Mouse (Mus musculus) heart, embryonic 16.5 days (tissue): ENCODE results near the gene Lurap1l. TPM values are rescaled to one million over a fixed set of nuclear protein-coding genes. Genes with fewer than 3 reads are reported as not detected.

Source experiments
- ATAC-seq: fragments of 200-750 bp; cut with Nextera tagmentation; replicated peaks from 2 replicates; pipeline ENCODE4 v1.8.0; 2017; ENCODE audit warnings: moderate number of reproducible peaks; ENCODE audit not compliant: insufficient read depth, low FRiP score; ENCODE audit errors: extremely low read depth
- H3K27ac ChIP-seq: fragments of 300-500 bp; sonication (generic); 2 replicates; pipeline ENCODE4 v1.5.1; 2014; ENCODE audit warnings: mild to moderate bottlenecking, low read length, control low read depth, moderate library complexity
- H3K27me3 ChIP-seq: fragments of 300-500 bp; sonication (generic); 2 replicates; pipeline ENCODE4 v1.6.1; 2014; ENCODE audit warnings: low read length, mixed read lengths; ENCODE audit not compliant: control insufficient read depth, insufficient read depth
- H3K36me3 ChIP-seq: fragments of 300-500 bp; sonication (generic); 2 replicates; pipeline ENCODE4 v1.6.1; 2014; ENCODE audit not compliant: control insufficient read depth, insufficient read depth
- H3K4me1 ChIP-seq: fragments of 300-500 bp; sonication (generic); 2 replicates; pipeline ENCODE4 v1.6.1; 2014; ENCODE audit warnings: low read length, mixed read lengths; ENCODE audit not compliant: control insufficient read depth, insufficient read depth
- H3K4me2 ChIP-seq: fragments of 300-500 bp; sonication (generic); 2 replicates; pipeline ENCODE4 v1.6.1; 2014; ENCODE audit warnings: low read depth, mild to moderate bottlenecking, control low read depth, low read length
- H3K4me3 ChIP-seq: fragments of 300-500 bp; sonication (generic); 2 replicates; pipeline ENCODE4 v1.5.1; 2014; ENCODE audit warnings: mild to moderate bottlenecking, control low read depth, low read length
- H3K9ac ChIP-seq: fragments of 300-500 bp; sonication (generic); 2 replicates; pipeline ENCODE4 v1.6.1; 2014; ENCODE audit warnings: low read length, control low read depth
- H3K9me3 ChIP-seq: fragments of 300-500 bp; sonication (generic); replicated peaks from 2 replicates; pipeline ENCODE4 v1.6.1; 2016; ENCODE audit warnings: low read length; ENCODE audit not compliant: control insufficient read depth
- WGBS: fragments of 180-500 bp; shearing (Covaris S2); extraction: QIAGEN DNeasy Blood & Tissue Kit; methylation state at CpG from one replicate; pipeline ENCODE4 v1.1.7; 2014; 5-methylcytosine and 5-hydroxymethylcytosine counted together
- polyA plus RNA-seq: library from polyadenylated mRNA; unstranded; fragments of >200 nt; fragmentation: Nextera tagmentation; extraction: Ambion mirVana; gene quantifications from 2 replicates; pipeline ENCODE4 v1.2.1, GENCODE M21; 2015

The Lurap1l gene
- polyA plus RNA-seq, 1 experiment from 2014 or later = 2.9 TPM

GRCm38 (mm10) chr4:80922654-80923053 lies 12.2 kb downstream of the Lurap1l start:
- no peak for ATAC-seq
- no peaks in the 10 kb centered on the region for H3K4me1 ChIP-seq
- H3K9ac ChIP-seq = no peak overlapping the region
- 79% methylated on average over 2 of the region's 2 CpGs for WGBS
- no peaks in the 10 kb centered on the region for H3K9me3 ChIP-seq
- H3K4me3 ChIP-seq = no peak overlapping the region
- no peaks in the 10 kb centered on the region for H3K27me3 ChIP-seq
- H3K4me2 ChIP-seq = no peak overlapping the region
- no peaks in the 10 kb centered on the region for H3K36me3 ChIP-seq
- H3K27ac ChIP-seq = no peak overlapping the region

- 58% methylated on average over 4 of the region's 4 CpGs for WGBS
- no peak overlapping the region for H3K4me3 ChIP-seq
- no peaks in the 10 kb centered on the region for H3K36me3 ChIP-seq
- H3K9ac ChIP-seq = no peak overlapping the region
- no peak overlapping the region for H3K4me2 ChIP-seq
- no peaks in the 10 kb centered on the region for H3K27me3 ChIP-seq
- H3K27ac ChIP-seq = no peak overlapping the region
- no peak for ATAC-seq
- no peaks in the 10 kb centered on the region for H3K9me3 ChIP-seq
- no peaks in the 10 kb centered on the region for H3K4me1 ChIP-seq
Measured at GRCm38 (mm10) chr4:80924815-80925214, 14.4 kb downstream of the Lurap1l start.

GRCm38 (mm10) chr4:80925752-80926519 lies 15.5 kb downstream of the Lurap1l start:
- Histone ChIP-seq H3K4me3 (no peak overlapping the region), H3K27me3 (no peaks in the 10 kb centered on the region), H3K4me2 (no peak overlapping the region), H3K9me3 (no peaks in the 10 kb centered on the region), H3K4me1 (no peaks in the 10 kb centered on the region), H3K9ac (no peak overlapping the region), H3K27ac (no peak overlapping the region), H3K36me3 (no peaks in the 10 kb centered on the region)
- ATAC-seq = no peak
- WGBS = 83% methylated on average over 6 of the region's 6 CpGs

GRCm38 (mm10) chr4:80934749-80935148 lies 24.3 kb downstream of the Lurap1l start:
- Histone ChIP-seq H3K4me3 (no peak overlapping the region), H3K27ac (no peak overlapping the region), H3K4me1 (no peaks in the 10 kb centered on the region), H3K36me3 (no peaks in the 10 kb centered on the region), H3K9me3 (no peaks in the 10 kb centered on the region), H3K4me2 (no peak overlapping the region), H3K27me3 (no peaks in the 10 kb centered on the region), H3K9ac (no peak overlapping the region)
- ATAC-seq = no peak
- WGBS = 82% methylated on average over 3 of the region's 3 CpGs

- no peak overlapping the region for H3K4me2 ChIP-seq
- no peaks in the 10 kb centered on the region for H3K4me1 ChIP-seq
- no peaks in the 10 kb centered on the region for H3K27me3 ChIP-seq
- no peak for ATAC-seq
- no peaks in the 10 kb centered on the region for H3K9me3 ChIP-seq
- H3K9ac ChIP-seq = no peak overlapping the region
- no peak overlapping the region for H3K4me3 ChIP-seq
- no peak overlapping the region for H3K27ac ChIP-seq
- no peaks in the 10 kb centered on the region for H3K36me3 ChIP-seq
- 80% methylated on average over 2 of the region's 2 CpGs for WGBS
Measured at GRCm38 (mm10) chr4:80939115-80939514, 28.7 kb downstream of the Lurap1l start.

- ATAC-seq = no peak
- no peaks in the 10 kb centered on the region for H3K4me1 ChIP-seq
- H3K9ac ChIP-seq = no peak overlapping the region
- no peak overlapping the region for H3K4me3 ChIP-seq
- 83% methylated on average over 4 of the region's 4 CpGs for WGBS
- H3K4me2 ChIP-seq = no peak overlapping the region
- no peaks in the 10 kb centered on the region for H3K9me3 ChIP-seq
- no peak overlapping the region for H3K27ac ChIP-seq
- H3K36me3 ChIP-seq = no peaks in the 10 kb centered on the region
- no peaks in the 10 kb centered on the region for H3K27me3 ChIP-seq
Measured at GRCm38 (mm10) chr4:80940946-80941345, 30.5 kb downstream of the Lurap1l start.

- Histone ChIP-seq H3K9ac (no peak overlapping the region), H3K36me3 (no peaks in the 10 kb centered on the region), H3K27me3 (no peaks in the 10 kb centered on the region), H3K4me2 (no peak overlapping the region), H3K27ac (no peak overlapping the region), H3K9me3 (no peaks in the 10 kb centered on the region), H3K4me3 (no peak overlapping the region), H3K4me1 (no peaks in the 10 kb centered on the region)
- ATAC-seq = no peak
- 73% methylated on average over 3 of the region's 3 CpGs for WGBS
Measured at GRCm38 (mm10) chr4:80941978-80942377, 31.5 kb downstream of the Lurap1l start.

GRCm38 (mm10) chr4:80944605-80945004 lies 34.2 kb downstream of the Lurap1l start:
- Histone ChIP-seq H3K36me3 (no peaks in the 10 kb centered on the region), H3K4me1 (no peaks in the 10 kb centered on the region), H3K4me3 (no peak overlapping the region), H3K27ac (no peak overlapping the region), H3K9ac (no peak overlapping the region), H3K4me2 (no peak overlapping the region), H3K9me3 (no peaks in the 10 kb centered on the region), H3K27me3 (no peaks in the 10 kb centered on the region)
- no peak for ATAC-seq

- Histone ChIP-seq H3K4me2 (no peak overlapping the region), H3K9me3 (no peaks in the 10 kb centered on the region), H3K27me3 (peaks cover 3% of the 10 kb centered on the region; the same call in 1 of the 2 replicates), H3K4me3 (no peak overlapping the region), H3K36me3 (no peaks in the 10 kb centered on the region), H3K9ac (no peak overlapping the region), H3K27ac (no peak overlapping the region), H3K4me1 (no peaks in the 10 kb centered on the region)
- no peak for ATAC-seq
Measured at GRCm38 (mm10) chr4:80949110-80949509, 38.7 kb downstream of the Lurap1l start.
